Comparison of ENCODE assay signal across 22 mouse cellular contexts in the genomic region with DNA sequence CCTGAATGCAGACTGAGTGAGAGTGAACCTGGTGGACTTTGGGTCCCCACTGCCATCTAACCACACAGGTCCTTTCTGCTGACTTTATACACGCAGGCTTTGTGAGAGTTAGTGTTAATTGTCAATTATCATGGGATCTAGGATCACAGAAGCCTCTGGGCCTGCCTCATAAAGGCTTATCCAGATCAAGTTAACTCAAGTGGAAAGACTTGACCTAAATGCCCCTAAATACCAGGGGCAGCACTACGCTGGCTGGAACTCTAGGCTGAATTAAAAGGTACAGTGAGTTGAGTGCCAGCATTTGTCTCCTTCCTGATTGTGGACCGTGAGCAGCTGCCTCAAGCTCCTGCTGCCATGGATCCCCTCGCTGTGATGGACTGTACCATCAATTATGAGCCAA.
"Had no signal": no experiment of that assay in that cellular context is flagged by ENCODE, and none has a peak within 500 bp of the region (broad histone marks: within the 10 kb centered on the region; RNA-seq: fewer than 3 reads in every experiment).

No protein-coding gene starts in this region.

- H3K4me3 ChIP-seq: gastrocnemius, adult 2 months; heart, embryonic 10.5 days; heart, embryonic 12.5 days; hindbrain, embryonic 10.5 days; hindbrain, embryonic 12.5 days; intestine, embryonic 15.5 days; layer of hippocampus, adult 2 months; left cerebral cortex, adult 2 months; limb, embryonic 10.5 days; limb, embryonic 12.5 days; liver, embryonic 13.5 days had no signal

- H3K9ac ChIP-seq: heart, embryonic 12.5 days; hindbrain, embryonic 14.5 days; intestine, embryonic 15.5 days; limb, embryonic 12.5 days; liver, embryonic 13.5 days had no signal

- H3K4me2 ChIP-seq: heart, embryonic 12.5 days; hindbrain, embryonic 12.5 days; hindbrain, embryonic 14.5 days; intestine, embryonic 15.5 days; limb, embryonic 12.5 days; liver, embryonic 11.5 days; liver, embryonic 13.5 days had no signal

- H3K4me1 ChIP-seq: heart, embryonic 10.5 days; intestine, embryonic 15.5 days had no signal

- H3K36me3 ChIP-seq: heart, embryonic 10.5 days; heart, embryonic 12.5 days; hindbrain, embryonic 10.5 days; hindbrain, embryonic 12.5 days; intestine, embryonic 15.5 days; limb, embryonic 10.5 days; limb, embryonic 12.5 days; liver, embryonic 13.5 days had no signal

- H3K27me3 ChIP-seq: heart, embryonic 12.5 days; hindbrain, embryonic 12.5 days; intestine, embryonic 15.5 days had no signal

- ATAC-seq: inflammation-experienced regulatory T-cells, adult 6 months; intestine, embryonic 15.5 days; intestine, postnatal 0 days had no signal

- H3K9me3 ChIP-seq: heart, embryonic 10.5 days; heart, embryonic 12.5 days; hindbrain, embryonic 10.5 days; hindbrain, embryonic 12.5 days; intestine, embryonic 15.5 days; limb, embryonic 10.5 days; limb, embryonic 12.5 days; liver, embryonic 13.5 days had no signal

- DNase-seq: gastrocnemius, adult 2 months; gastrocnemius, postnatal 10 days; gastrocnemius, postnatal 25 days; heart, adult 18-20 months; heart, postnatal 10 days; heart, postnatal 4 days; kidney, postnatal 14 days; liver; liver, embryonic 13.5 days had no signal

- H3K27ac ChIP-seq: gastrocnemius, adult 2 months; heart, embryonic 10.5 days; hindbrain, embryonic 10.5 days; hindbrain, embryonic 12.5 days; hindbrain, embryonic 14.5 days; intestine, embryonic 15.5 days; layer of hippocampus, adult 2 months; left cerebral cortex, adult 2 months; limb, embryonic 10.5 days; limb, embryonic 12.5 days; liver, embryonic 13.5 days had no signal
